Mouse (Mus musculus): ENCODE measurements around the gene Ifna6.
"Not testable (repeated sequence)": the region's sequence is repeated elsewhere in the genome, so short reads cannot be mapped to it uniquely, and the experiment has no call there.

Gene Ifna6

DNA sequence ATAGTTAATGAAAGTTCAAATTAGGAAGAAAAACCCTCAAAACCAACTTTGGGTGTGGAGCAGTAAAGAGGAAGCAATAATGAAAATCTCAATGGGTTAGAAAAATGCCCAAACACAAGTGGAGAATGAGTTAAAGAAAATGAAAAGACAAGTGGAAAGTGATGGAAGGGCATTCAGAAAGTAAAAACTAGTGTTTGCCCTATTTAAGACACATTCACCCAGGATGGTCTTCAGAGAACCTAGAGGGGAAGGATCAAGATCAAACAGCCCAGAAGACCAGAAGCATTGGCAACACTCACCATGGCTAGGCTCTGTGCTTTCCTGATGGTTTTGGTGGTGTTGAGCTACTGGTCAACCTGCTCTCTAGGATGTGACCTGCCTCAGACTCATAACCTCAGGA, at the start of gene Ifna6:
Gene Ifna6, plus strand, starts transcription at position 301 of the 400 bp plus-strand sequence.
- not testable (repeated sequence) for DNase-seq

DNA sequence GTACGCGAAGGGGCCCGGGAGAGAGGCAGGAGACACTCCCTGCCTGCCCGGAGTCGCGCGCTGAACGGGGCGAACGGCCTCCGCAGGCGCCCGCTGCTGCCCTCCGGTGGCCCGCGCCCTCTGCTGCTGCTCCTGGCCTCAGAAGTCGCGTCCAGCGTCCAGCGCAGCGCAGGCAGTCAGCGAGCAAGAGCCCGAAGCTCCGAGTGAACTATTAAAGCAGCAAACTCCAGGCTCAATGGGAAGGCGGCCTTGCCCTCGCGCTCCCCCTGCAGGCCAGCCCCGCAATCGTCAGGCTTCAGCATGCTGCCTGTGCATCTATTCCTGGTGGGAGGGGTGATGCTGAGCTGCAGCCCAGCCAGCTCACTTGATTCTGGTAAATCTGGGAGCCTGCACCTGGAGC, 47.7 kb upstream of the Ifna6 start, which contains the start of gene Gm13272:
Gene Gm13272, plus strand, starts transcription at position 301 of the 400 bp plus-strand sequence.
- DNase-seq: not testable (repeated sequence)

DNA sequence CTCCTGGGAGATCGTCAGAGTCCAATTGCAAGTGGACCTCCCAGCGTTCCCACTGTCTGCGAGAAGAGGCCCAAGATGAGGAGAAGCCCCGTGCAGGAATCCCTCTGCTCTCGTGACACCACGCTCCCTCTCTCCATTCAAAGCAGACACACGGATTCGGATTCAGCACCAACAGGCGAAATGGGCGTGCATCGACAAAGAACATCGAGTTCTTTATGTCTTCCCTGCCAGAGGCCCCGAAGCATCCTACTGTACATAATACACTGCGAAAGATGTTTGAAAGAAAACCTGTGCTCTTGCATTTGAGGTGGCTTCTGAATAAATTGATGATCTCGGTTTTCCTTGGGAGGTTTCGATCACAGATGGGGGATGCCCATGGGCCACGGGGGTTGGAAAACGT, 46.9 kb upstream of the Ifna6 start:
- DNase-seq: not testable (repeated sequence)

DNA sequence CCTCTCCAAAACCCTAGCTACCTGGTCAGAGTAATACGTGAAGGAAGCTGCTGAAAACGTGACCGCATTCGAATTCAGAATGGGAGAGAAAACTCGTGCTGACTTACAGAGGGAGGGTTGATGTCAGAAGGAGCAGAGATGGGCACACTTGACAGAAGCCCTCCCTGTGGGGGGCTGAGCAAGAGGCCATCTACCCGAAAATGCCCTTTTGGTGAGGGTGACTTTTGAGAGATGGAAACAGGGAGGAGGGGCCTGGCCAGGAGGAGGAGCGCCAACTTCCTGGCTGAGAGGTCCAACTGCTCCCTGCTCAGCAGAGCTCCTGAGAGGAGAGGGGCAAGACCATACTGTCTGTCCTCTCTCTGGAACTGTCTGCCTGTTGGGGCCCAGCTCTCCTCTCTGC, 45.4 kb upstream of the Ifna6 start, which contains the start of gene Ifnz:
Gene Ifnz, plus strand, starts transcription at position 301 of the 400 bp plus-strand sequence.
- DNase-seq: not testable (repeated sequence)

DNA sequence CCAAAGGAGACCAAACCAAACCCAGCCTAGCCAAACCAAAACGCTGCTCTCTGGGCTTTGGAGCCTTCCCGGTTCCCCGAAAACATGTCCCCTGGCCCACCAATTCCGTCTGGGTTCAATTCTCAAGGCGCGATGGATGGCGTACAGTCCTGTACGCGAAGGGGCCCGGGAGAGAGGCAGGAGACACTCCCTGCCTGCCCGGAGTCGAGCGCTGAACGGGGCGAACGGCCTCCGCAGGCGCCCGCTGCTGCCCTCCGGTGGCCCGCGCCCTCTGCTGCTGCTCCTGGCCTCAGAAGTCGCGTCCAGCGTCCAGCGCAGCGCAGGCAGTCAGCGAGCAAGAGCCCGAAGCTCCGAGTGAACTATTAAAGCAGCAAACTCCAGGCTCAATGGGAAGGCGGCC, 44.9 kb upstream of the Ifna6 start:
- DNase-seq: peak; percentile 19 to 28

DNA sequence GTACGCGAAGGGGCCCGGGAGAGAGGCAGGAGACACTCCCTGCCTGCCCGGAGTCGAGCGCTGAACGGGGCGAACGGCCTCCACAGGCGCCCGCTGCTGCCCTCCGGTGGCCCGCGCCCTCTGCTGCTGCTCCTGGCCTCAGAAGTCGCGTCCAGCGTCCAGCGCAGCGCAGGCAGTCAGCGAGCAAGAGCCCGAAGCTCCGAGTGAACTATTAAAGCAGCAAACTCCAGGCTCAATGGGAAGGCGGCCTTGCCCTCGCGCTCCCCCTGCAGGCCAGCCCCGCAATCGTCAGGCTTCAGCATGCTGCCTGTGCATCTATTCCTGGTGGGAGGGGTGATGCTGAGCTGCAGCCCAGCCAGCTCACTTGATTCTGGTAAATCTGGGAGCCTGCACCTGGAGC, 41.8 kb upstream of the Ifna6 start, which contains the start of gene Gm13276:
Gene Gm13276, plus strand, starts transcription at position 301 of the 400 bp plus-strand sequence.
- DNase-seq: not testable (repeated sequence)

DNA sequence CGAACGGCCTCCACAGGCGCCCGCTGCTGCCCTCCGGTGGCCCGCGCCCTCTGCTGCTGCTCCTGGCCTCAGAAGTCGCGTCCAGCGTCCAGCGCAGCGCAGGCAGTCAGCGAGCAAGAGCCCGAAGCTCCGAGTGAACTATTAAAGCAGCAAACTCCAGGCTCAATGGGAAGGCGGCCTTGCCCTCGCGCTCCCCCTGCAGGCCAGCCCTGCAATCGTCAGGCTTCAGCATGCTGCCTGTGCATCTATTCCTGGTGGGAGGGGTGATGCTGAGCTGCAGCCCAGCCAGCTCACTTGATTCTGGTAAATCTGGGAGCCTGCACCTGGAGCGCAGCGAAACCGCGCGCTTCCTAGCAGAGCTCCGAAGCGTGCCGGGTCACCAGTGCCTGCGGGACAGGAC, 38.8 kb upstream of the Ifna6 start, which contains the start of gene Gm13277:
Gene Gm13277, plus strand, starts transcription at position 231 of the 400 bp plus-strand sequence.
- DNase-seq: peak; percentile 77

DNA sequence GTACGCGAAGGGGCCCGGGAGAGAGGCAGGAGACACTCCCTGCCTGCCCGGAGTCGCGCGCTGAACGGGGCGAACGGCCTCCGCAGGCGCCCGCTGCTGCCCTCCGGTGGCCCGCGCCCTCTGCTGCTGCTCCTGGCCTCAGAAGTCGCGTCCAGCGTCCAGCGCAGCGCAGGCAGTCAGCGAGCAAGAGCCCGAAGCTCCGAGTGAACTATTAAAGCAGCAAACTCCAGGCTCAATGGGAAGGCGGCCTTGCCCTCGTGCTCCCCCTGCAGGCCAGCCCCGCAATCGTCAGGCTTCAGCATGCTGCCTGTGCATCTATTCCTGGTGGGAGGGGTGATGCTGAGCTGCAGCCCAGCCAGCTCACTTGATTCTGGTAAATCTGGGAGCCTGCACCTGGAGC, 36.0 kb upstream of the Ifna6 start, which contains the start of gene Gm13278:
Gene Gm13278, plus strand, starts transcription at position 301 of the 400 bp plus-strand sequence.
- not testable (repeated sequence) for DNase-seq

DNA sequence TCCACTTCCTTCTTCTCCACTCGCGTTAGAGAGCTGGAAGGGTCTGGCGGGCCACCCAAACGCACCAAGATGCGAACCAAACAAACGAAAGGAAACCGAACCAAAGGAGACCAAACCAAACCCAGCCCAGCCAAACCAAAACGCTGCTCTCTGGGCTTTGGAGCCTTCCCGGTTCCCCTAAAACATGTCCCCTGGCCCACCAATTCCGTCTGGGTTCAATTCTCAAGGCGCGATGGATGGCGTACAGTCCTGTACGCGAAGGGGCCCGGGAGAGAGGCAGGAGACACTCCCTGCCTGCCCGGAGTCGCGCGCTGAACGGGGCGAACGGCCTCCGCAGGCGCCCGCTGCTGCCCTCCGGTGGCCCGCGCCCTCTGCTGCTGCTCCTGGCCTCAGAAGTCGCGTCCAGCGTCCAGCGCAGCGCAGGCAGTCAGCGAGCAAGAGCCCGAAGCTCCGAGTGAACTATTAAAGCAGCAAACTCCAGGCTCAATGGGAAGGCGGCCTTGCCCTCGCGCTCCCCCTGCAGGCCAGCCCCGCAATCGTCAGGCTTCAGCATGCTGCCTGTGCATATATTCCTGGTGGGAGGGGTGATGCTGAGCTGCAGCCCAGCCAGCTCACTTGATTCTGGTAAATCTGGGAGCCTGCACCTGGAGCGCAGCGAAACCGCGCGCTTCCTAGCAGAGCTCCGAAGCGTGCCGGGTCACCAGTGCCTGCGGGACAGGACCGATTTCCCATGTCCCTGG, 33.1 kb upstream of the Ifna6 start, which contains the start of gene Gm13275:
Gene Gm13275, plus strand, starts transcription at position 552 of the 740 bp plus-strand sequence.
- peak; percentile 14 to 46 for DNase-seq

DNA sequence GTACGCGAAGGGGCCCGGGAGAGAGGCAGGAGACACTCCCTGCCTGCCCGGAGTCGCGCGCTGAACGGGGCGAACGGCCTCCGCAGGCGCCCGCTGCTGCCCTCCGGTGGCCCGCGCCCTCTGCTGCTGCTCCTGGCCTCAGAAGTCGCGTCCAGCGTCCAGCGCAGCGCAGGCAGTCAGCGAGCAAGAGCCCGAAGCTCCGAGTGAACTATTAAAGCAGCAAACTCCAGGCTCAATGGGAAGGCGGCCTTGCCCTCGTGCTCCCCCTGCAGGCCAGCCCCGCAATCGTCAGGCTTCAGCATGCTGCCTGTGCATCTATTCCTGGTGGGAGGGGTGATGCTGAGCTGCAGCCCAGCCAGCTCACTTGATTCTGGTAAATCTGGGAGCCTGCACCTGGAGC, 30.1 kb upstream of the Ifna6 start, which contains the start of gene Gm13279:
Gene Gm13279, plus strand, starts transcription at position 301 of the 400 bp plus-strand sequence.
- not testable (repeated sequence) for DNase-seq

DNA sequence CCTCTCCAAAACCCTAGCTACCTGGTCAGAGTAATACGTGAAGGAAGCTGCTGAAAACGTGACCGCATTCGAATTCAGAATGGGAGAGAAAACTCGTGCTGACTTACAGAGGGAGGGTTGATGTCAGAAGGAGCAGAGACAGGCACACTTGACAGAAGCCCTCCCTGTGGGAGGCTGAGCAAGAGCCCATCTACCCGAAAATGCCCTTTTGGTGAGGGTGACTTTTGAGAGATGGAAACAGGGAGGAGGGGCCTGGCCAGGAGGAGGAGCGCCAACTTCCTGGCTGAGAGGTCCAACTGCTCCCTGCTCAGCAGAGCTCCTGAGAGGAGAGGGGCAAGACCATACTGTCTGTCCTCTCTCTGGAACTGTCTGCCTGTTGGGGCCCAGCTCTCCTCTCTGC, 27.9 kb upstream of the Ifna6 start, which contains the start of gene Gm13285:
Gene Gm13285, plus strand, starts transcription at position 301 of the 400 bp plus-strand sequence.
- DNase-seq: not testable (repeated sequence)

DNA sequence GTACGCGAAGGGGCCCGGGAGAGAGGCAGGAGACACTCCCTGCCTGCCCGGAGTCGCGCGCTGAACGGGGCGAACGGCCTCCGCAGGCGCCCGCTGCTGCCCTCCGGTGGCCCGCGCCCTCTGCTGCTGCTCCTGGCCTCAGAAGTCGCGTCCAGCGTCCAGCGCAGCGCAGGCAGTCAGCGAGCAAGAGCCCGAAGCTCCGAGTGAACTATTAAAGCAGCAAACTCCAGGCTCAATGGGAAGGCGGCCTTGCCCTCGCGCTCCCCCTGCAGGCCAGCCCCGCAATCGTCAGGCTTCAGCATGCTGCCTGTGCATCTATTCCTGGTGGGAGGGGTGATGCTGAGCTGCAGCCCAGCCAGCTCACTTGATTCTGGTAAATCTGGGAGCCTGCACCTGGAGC, 24.3 kb upstream of the Ifna6 start, which contains the start of gene Gm13287:
Gene Gm13287, plus strand, starts transcription at position 301 of the 400 bp plus-strand sequence.
- not testable (repeated sequence) for DNase-seq

DNA sequence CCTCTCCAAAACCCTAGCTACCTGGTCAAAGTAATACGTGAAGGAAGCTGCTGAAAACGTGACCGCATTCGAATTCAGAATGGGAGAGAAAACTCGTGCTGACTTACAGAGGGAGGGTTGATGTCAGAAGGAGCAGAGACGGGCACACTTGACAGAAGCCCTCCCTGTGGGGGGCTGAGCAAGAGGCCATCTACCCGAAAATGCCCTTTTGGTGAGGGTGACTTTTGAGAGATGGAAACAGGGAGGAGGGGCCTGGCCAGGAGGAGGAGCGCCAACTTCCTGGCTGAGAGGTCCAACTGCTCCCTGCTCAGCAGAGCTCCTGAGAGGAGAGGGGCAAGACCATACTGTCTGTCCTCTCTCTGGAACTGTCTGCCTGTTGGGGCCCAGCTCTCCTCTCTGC, 22.0 kb upstream of the Ifna6 start, which contains the start of gene Gm13288:
Gene Gm13288, plus strand, starts transcription at position 301 of the 400 bp plus-strand sequence.
- DNase-seq: not testable (repeated sequence)

DNA sequence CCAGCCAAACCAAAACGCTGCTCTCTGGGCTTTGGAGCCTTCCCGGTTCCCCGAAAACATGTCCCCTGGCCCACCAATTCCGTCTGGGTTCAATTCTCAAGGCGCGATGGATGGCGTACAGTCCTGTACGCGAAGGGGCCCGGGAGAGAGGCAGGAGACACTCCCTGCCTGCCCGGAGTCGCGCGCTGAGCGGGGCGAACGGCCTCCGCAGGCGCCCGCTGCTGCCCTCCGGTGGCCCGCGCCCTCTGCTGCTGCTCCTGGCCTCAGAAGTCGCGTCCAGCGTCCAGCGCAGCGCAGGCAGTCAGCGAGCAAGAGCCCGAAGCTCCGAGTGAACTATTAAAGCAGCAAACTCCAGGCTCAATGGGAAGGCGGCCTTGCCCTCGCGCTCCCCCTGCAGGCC, 21.5 kb upstream of the Ifna6 start:
- DNase-seq: peak; percentile 32 to 53

DNA sequence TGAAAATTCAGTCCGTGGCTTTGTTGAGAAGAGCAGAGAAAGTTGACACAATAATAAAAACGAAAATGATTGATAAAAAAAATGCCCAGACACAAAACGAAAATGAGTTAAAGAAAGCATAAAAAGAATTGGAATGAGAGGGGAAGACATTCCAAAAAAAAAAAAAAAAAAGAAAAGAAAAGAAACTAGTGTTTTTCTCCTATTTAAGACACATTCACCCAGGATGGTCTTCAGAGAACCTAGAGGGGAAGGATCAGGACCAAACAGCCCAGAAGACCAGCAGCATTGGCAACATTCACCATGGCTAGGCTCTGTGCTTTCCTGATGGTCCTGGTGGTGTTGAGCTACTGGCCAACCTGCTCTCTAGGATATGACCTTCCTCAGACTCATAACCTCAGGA, 11.3 kb upstream of the Ifna6 start, which contains the start of gene Ifna7:
Gene Ifna7, plus strand, starts transcription at position 301 of the 400 bp plus-strand sequence.
- no peak for DNase-seq

DNA sequence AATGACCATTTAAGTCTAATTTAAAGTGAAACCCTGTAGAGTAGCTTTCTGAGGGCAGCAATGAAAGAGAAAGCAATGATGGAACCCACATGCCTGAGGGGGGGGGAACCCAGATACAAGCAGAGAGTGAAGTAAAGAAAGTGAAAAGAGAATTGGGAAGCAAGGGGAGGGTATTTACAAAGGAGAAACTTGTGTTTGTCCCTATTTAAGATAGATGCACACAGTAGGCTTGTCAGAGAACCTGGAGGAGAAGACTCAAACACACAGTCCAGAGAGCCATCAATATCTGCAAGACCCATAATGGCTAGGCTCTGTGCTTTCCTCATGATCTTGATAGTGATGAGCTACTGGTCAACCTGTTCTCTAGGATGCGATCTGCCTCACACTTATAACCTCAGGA, 7.6 kb upstream of the Ifna6 start, which contains the start of gene Ifna11:
Gene Ifna11, plus strand, starts transcription at position 301 of the 400 bp plus-strand sequence.
- DNase-seq: no peak

DNA sequence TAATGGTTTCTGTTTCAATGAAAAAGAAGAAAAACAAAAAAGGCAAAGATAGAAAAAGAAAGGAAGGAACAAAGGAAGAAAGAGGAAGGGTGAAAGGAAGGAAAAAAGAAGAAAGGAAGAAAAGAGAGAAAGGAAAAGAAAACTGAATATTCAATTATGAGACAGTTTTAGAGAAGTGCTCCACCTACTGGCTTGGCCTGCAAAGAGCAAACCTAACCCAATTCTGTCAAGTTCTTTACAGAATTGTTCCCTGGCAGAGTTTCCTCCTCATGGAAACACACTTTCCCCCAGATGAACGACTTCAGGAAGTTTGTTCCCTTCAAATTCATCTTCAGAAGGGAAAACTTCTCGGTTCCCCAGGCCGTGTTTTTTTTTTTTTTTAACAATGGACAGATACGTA, 4.2 kb upstream of the Ifna6 start:
- DNase-seq: peak in 1 of 2 experiments; percentile 50

DNA sequence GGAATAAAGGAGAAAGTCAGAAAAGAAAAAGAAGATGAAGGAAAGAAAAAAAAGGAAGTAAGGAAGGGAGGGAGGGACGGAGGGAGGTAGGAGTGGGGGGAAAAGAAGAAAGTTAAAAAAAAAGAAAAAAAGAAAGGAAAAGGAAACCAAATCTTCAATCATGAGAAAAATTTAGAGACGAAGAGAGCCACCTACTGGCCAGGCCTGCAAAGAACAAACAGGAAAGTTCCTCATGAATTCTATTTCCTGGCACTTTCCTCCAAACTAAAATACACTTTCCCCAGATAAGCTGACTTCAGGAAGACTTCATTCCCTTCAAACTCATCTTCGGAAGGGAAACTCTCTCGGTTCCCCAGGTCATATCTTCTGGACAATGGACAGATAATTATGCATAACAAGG, 3.3 kb downstream of the Ifna6 start:
- DNase-seq: peak; percentile 7 to 66

DNA sequence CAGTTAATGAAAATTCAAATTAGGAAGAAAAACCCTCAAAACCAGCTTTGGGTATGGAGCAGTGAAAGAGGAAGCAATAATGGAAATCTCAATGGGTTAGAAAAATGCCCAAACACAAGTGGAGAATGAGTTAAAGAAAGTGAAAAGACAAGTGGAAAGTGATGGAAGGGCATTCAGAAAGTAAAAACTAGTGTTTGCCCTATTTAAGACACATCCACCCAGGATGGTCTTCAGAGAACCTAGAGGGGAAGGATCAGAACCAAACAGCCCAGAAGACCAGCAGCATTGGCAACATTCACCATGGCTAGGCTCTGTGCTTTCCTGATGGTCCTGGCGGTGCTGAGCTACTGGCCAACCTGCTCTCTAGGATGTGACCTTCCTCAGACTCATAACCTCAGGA, 8.0 kb downstream of the Ifna6 start, which contains the start of gene Ifna5:
Gene Ifna5, plus strand, starts transcription at position 301 of the 400 bp plus-strand sequence.
- DNase-seq: not testable (repeated sequence)

DNA sequence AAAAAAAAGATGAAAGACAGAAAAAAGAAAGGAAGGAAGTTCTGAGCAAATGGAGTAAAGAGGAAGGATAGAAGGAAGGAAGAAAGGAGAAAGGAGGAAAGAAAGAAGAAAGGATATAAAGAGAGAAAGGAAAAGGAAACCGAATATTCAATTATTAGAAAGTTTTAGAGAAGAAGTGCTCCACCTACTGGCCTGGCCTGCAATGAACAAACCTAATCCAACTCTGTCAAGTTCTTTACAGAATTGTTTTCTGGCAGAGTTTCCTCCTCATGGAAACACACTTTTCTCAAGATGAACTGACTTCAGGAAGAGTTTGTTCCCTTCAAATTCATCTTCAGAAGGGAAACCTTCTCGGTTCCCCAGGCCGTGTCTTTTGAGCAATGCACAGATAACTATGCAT, 11.6 kb downstream of the Ifna6 start:
- peak in 1 of 2 experiments; percentile 58 for DNase-seq

DNA sequence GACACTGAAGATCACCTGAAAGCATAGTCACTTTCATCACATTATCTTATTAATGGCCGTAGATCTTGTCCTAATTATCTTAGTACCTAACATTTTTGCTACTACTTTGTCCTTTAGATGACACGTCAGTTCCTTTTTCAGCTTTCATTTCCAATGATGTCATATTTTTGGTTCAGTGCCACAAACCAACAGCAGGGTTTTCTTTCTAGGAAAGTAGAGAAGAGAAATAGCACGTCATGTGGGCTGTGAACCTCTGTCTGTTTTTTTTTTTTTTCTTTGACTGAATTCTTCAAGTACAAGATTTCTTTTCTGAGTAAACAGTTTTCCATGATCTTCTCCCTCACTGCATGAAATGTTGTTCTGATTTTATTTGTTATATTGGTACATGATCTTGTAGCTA, 12.8 kb downstream of the Ifna6 start:
- DNase-seq: no peak

DNA sequence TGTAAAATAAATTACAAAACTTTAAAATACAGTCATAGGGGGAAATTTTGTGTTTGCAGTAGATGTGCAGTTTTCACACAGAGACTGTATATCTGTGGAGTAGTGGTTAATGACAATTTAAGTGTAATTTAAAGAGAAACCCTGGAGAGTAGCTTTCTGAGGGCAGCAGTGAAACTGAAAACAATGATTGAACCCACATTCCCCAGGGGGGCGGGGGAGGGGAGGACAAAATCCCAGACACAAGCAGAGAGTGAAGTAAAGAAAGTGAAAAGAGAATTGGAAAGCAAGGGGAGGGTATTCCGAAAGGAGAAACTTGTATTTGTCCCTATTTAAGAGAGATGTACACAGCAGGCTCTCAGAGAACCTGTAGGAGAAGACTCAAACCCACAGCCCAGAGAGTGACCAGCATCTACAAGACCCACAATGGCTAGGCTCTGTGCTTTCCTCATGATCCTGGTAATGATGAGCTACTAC, 14.3 kb downstream of the Ifna6 start, which contains the start of gene Ifna4:
Gene Ifna4, plus strand, starts transcription at position 424 of the 474 bp plus-strand sequence.
- no peak for DNase-seq

DNA sequence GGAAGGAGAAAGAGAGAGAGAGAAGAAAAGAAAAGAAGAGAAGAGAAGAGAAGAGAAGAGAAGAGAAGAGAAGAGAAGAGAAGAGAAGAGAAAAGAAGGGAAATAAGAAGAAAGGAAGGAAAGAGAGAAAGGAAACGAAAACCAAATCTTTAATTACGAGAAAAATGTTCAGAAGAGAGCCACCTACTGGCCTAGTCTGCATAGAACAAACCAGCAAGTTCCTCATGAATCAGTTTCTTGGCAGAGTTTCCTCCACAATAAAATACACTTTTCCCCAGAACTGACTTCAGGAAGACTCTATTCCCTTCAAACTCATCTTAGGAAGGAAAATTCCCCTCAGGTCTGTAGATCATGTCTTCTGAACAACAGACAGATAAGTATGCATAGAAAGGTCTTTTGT, 18.1 kb downstream of the Ifna6 start:
- no peak for DNase-seq

Data from kidney, postnatal 36 days (tissue).